Mouse (Mus musculus) hindbrain, postnatal 0 days (tissue): ENCODE data around the gene Rab3ip. TPM values are rescaled to one million over a fixed set of nuclear protein-coding genes. Genes with fewer than 3 reads are reported as not detected.
A peak's percentile ranks its signal among the peaks of the same experiment; 100 is the strongest.

Source experiments
- ATAC-seq: fragments of 200-750 bp; cut with Nextera tagmentation; 2 replicates; pipeline ENCODE4 v1.8.0; 2017; ENCODE audit warnings: mild to moderate bottlenecking, moderate TSS enrichment, moderate library complexity
- DNase-seq: peaks from one replicate; pipeline ENCODE4 v3.0.0-alpha.2; 2015; ENCODE audit warnings: low spot score
- H3K27ac ChIP-seq: fragments of 300-500 bp; sonication (generic); 2 replicates; pipeline ENCODE4 v1.5.1; 2014; ENCODE audit warnings: mild to moderate bottlenecking
- H3K27me3 ChIP-seq: fragments of 300-500 bp; sonication (generic); 2 replicates; pipeline ENCODE4 v1.6.1; 2014; ENCODE audit warnings: low read length, mixed read lengths; ENCODE audit not compliant: insufficient read depth
- H3K36me3 ChIP-seq: fragments of 300-500 bp; sonication (generic); 2 replicates; pipeline ENCODE4 v1.6.1; 2014; ENCODE audit warnings: low read length, mixed read lengths; ENCODE audit not compliant: insufficient read depth
- H3K4me1 ChIP-seq: fragments of 300-500 bp; sonication (generic); 2 replicates; pipeline ENCODE4 v1.6.1; 2014; ENCODE audit warnings: antibody characterized with exemption, low read length, mixed read lengths; ENCODE audit not compliant: insufficient read depth
- H3K4me2 ChIP-seq: fragments of 300-500 bp; sonication (generic); 2 replicates; pipeline ENCODE4 v1.6.1; 2014; ENCODE audit warnings: low read depth, mild to moderate bottlenecking, low read length, moderate library complexity, mixed read lengths
- H3K4me3 ChIP-seq: fragments of 300-500 bp; sonication (generic); 2 replicates; pipeline ENCODE4 v1.5.1; 2014; ENCODE audit warnings: low read length
- H3K9ac ChIP-seq: fragments of 300-500 bp; sonication (generic); replicated peaks from 2 replicates; pipeline ENCODE4 v1.6.1; 2014; ENCODE audit warnings: mild to moderate bottlenecking, low read length, moderate library complexity, mixed read lengths
- H3K9me3 ChIP-seq: fragments of 300-500 bp; sonication (generic); 2 replicates; pipeline ENCODE4 v1.6.1; 2016; ENCODE audit warnings: low read length, mixed read lengths
- CTCF ChIP-seq: IDR thresholded peaks from 2 replicates; pipeline ENCODE4 v1.5.1; 2016; ENCODE audit warnings: antibody characterized with exemption, control low read depth, low read depth
- WGBS: fragments of 180-500 bp; shearing (Covaris S2); extraction: QIAGEN DNeasy Blood & Tissue Kit; methylation state at CpG from one replicate; pipeline ENCODE4 v1.1.7; 2014; 5-methylcytosine and 5-hydroxymethylcytosine counted together
- polyA plus RNA-seq: library from polyadenylated mRNA; unstranded; fragments of >200 nt; fragmentation: Nextera tagmentation; extraction: Ambion mirVana; gene quantifications from 2 replicates; pipeline ENCODE4 v1.2.1, GENCODE M21; 2015
- total RNA-seq: library from RNA; depleted of rRNA; stranded (reverse); fragments of >200 nt; gene quantifications from 2 replicates; pipeline ENCODE4 v1.2.3, GENCODE M21; 2014

Gene Rab3ip
- total and polyA plus RNA-seq, 2 experiments from 2014 or later, result 38.7 to 134 TPM

DNA sequence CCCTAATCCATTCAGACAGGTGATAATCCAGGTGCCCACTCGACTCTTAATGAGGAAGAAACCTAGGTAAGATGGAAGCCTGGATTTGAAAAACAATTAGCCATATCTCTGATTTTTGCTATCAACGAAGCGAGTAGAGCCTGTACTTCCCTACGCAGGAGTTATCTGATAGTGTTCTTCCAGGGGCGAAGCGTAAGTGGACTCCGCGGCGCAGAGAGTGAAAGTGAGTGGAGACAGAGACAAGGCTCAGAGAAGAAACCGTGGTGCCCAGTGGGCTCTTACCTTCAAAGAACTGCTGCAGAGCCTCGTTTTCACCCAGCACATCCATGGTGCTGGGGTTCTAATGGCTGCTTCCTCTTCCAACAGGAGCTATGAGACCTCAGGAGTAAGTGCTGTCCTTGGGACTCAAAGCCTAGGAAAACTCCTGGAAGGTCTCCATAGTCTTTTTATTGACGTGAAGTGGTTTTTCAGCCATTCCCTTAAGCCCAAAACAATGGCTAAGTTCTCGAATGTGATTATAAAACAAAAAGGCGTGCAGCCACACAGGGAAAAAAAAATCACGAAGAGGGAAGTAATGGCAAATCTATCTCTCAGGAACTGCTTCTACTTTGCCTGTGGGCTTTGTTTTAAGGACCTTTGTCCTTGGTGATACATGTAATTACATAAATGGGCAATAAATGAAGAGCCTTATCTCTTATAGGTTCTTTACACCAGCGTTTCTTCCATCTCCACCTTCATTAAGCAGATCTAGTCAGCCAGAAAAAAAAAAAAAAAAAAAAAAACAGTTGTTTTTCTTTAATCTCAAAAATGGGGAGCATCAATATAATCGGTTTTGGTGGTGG, 54.0 kb downstream of the Rab3ip start, which contains the start of gene Myrfl:
Myrfl (minus strand) TSS at position 584 of the 842 bp plus-strand sequence.
- TF ChIP-seq CTCF, result no peak
- Histone ChIP-seq H3K27ac (no peak within 1 kb of the TSS), H3K36me3 (no peaks in the 10 kb centered on the region), H3K27me3 (no peaks in the 10 kb centered on the region), H3K4me3 (no peak within 1 kb of the TSS), H3K4me2 (no peak within 1 kb of the TSS), H3K9ac (no peak within 1 kb of the TSS), H3K4me1 (no peaks in the 10 kb centered on the region), H3K9me3 (no peaks in the 10 kb centered on the region)
- ATAC-seq (no peak), DNase-seq (no peak)
- 80% methylated on average over 17 of the region's 17 CpGs for WGBS

DNA sequence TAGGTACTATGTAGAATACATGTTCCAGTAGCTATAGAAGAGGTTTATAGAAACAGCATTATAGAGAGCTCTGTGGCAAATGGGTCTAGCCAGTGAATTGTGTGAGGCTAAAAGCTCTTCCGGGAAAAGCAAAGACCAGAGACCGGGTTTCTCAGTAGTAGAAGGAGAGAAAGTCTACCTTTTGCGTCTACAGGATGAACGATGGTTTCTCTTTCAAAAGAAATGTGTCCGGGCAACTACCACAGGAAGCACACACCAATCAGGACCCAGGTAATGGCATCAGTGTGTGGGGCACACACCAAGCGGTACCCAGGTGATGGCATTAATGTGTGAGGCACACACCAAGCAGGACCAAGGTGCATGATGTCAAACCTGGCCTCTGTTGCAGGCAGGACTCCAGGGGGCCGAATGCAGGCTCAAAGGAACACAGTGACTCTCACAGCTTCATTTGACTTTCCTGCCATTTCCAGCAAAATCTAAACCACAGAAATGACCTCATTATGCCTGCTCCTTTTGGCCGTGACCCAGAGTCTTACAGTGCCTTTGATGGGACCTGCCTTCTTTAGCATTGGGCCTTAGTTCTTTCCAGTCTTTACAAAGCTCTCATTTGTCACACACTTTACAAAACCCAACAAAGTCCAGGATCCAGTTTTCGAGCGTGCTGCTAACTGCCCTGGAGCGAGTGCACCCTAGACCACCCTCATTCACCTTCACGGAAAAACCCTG, 55.3 kb downstream of the Rab3ip start:
- WGBS, result 81% methylated on average over 12 of the region's 12 CpGs
- H3K4me2 ChIP-seq, result no peak overlapping the region
- DNase-seq (no peak), ATAC-seq (no peak)
- H3K27ac ChIP-seq, result no peak overlapping the region
- H3K36me3 ChIP-seq, result no peaks in the 10 kb centered on the region
- H3K27me3 ChIP-seq, result no peaks in the 10 kb centered on the region
- H3K9ac ChIP-seq, result no peak overlapping the region
- no peak for TF ChIP-seq CTCF
- H3K4me3 ChIP-seq, result no peak overlapping the region
- no peaks in the 10 kb centered on the region for H3K4me1 ChIP-seq
- no peaks in the 10 kb centered on the region for H3K9me3 ChIP-seq

DNA sequence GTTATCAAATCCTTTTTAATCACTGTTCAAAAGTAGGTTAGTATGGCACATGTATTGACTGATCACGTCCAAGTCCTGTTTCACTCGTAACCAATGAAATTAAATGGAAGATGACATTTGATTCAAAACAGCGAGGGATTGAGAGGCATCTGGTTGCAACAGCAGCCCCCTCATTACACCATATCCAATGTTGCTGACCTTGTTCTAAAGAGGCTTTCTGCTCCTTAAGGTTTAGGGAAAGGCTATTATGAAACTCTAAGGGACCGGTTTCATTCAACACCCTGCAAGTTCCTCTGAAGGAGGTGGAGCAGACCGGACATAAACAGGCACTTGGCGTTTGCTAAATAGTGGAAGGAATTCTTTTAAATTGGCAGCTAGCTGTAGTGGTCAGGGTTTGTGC, 56.0 kb downstream of the Rab3ip start:
- no peaks in the 10 kb centered on the region for H3K36me3 ChIP-seq
- no peak overlapping the region for H3K27ac ChIP-seq
- DNase-seq (no peak), ATAC-seq (no peak)
- H3K9ac ChIP-seq, result no peak overlapping the region
- no peaks in the 10 kb centered on the region for H3K27me3 ChIP-seq
- H3K4me2 ChIP-seq, result no peak overlapping the region
- 82% methylated on average over 6 of the region's 6 CpGs for WGBS
- no peaks in the 10 kb centered on the region for H3K4me1 ChIP-seq
- no peak overlapping the region for H3K4me3 ChIP-seq
- H3K9me3 ChIP-seq, result no peaks in the 10 kb centered on the region
- no peak for TF ChIP-seq CTCF

DNA sequence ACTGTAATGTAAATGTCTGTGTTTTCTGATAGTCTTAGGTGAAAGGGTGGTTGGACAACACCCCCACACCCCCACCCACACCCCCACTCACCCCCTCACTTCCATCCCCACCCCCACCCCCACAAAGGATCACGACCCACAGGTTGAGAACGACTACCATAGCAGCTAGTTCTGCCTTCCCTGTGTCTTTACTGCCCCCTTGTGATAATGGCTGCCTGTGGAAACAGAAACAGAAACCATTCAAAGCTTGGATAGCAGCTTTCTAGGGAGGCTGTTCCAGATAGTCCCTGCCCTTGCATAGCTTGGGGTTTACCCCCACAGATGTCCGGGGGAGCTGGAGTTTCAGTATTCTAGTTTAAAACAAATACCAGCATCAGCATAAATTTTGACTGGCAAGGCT, 56.8 kb downstream of the Rab3ip start:
- Histone ChIP-seq H3K36me3 (no peaks in the 10 kb centered on the region), H3K4me1 (no peaks in the 10 kb centered on the region), H3K4me3 (no peak overlapping the region), H3K9me3 (no peaks in the 10 kb centered on the region), H3K27ac (no peak overlapping the region), H3K27me3 (no peaks in the 10 kb centered on the region), H3K4me2 (no peak overlapping the region), H3K9ac (no peak overlapping the region)
- DNase-seq (peak; percentile 62), ATAC-seq (peak; percentile 24; the same call in 1 of the 2 replicates)
- peak; percentile 76 for TF ChIP-seq CTCF
- WGBS, result 19% methylated on average over 3 of the region's 3 CpGs

DNA sequence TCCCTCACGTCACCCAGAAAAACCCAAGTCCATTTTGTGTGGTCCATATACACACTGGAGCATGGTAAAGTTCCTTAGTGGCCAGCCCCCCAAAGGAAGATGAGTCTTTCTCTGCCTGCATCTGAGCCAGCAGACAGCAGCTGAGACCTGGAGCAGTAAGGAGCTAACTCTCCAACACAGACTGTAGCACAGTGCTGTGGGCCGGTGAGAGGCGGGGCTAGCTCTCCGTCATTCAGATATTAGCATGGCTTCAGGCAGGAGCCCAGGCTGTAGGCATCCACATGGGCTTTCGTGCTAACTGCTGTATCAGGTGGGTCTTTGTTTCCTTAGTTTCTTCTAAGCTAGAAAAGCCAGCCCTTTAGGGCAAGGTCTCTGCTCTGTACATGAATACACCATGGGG, 60.0 kb downstream of the Rab3ip start:
- ATAC-seq, result peak; percentile 62; the same call in 1 of the 2 replicates
- no peak overlapping the region for H3K4me3 ChIP-seq
- H3K27me3 ChIP-seq, result no peaks in the 10 kb centered on the region
- DNase-seq, result peak; percentile 23
- TF ChIP-seq CTCF, result no peak
- 40% methylated on average over 5 of the region's 5 CpGs for WGBS
- H3K36me3 ChIP-seq, result no peaks in the 10 kb centered on the region
- H3K9ac ChIP-seq, result no peak overlapping the region
- H3K27ac ChIP-seq, result no peak overlapping the region
- H3K9me3 ChIP-seq, result no peaks in the 10 kb centered on the region
- no peak overlapping the region for H3K4me2 ChIP-seq
- no peaks in the 10 kb centered on the region for H3K4me1 ChIP-seq

DNA sequence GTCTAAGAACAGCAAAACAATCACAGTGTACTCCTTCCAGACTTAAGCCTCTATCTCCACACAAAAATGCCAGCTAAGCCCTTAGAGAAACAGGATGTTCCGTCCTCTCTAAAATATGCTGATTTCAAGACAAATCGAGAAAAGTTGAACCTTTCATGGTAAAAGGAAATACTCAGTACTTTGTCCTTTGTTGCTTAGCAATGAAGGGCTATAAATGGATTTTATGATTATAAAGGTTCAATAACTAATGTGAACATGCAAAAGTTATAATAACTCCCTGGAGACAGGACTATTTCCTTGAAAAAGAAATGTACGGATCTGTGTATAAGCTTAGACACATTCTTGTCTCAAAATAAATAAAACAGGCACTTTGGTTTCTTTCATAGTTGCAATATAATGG, 66.0 kb downstream of the Rab3ip start:
- H3K9ac ChIP-seq, result no peak overlapping the region
- ATAC-seq (no peak), DNase-seq (no peak)
- H3K27me3 ChIP-seq, result no peaks in the 10 kb centered on the region
- H3K36me3 ChIP-seq, result no peaks in the 10 kb centered on the region
- no peaks in the 10 kb centered on the region for H3K9me3 ChIP-seq
- H3K4me3 ChIP-seq, result no peak overlapping the region
- H3K27ac ChIP-seq, result no peak overlapping the region
- 79% methylated on average over 3 of the region's 3 CpGs for WGBS
- H3K4me2 ChIP-seq, result no peak overlapping the region
- no peaks in the 10 kb centered on the region for H3K4me1 ChIP-seq
- TF ChIP-seq CTCF, result no peak
